Mouse (Mus musculus): ENCODE results near the gene Usp4. TPM values are rescaled to one million over a fixed set of nuclear protein-coding genes. Genes with fewer than 3 reads are reported as not detected.

Usp4 gene
- total and polyA plus RNA-seq, 3 experiments = 85.4 to 128 TPM; not detected in 1

GRCm38 (mm10) chr9:108342301-108342831 is 5.3 kb upstream of the Usp4 start (continued):
- TF ChIP-seq KAT2A (conservative IDR thresholded peaks at IDR 0.05; ENCODE audit: low read depth, low read length) = no peak
- TF ChIP-seq CHD1 (IDR thresholded peaks at IDR 0.05; ENCODE audit: low read depth, low read length) = peak; percentile 92; the same call in 1 of the 2 replicates
- TF ChIP-seq MAFK (IDR thresholded peaks at IDR 0.05; ENCODE audit: borderline replicate concordance, low read depth, low read length) = peak; percentile 56; the same call in 1 of the 2 replicates

- no peaks in the 10 kb centered on the region for H3K27me3 ChIP-seq (ENCODE audit: control insufficient read depth in 1 of 2, insufficient read depth in 2 of 2, low read length in 2 of 2)
- 0 out of 2 replicates have a peak, but pooled peaks have one; percentile 13 for TF ChIP-seq TCF12 (IDR thresholded peaks at IDR 0.05; ENCODE audit: low read depth, low read length)
- no peak for TF ChIP-seq MAFK (IDR thresholded peaks at IDR 0.05; ENCODE audit: borderline replicate concordance, low read depth, low read length)
- TF ChIP-seq BHLHE40 (IDR thresholded peaks at IDR 0.05; ENCODE audit: borderline replicate concordance, low read depth, low read length) = no peak
- peak; percentile 33; the same call in 1 of the 2 replicates for TF ChIP-seq POLR2AphosphoS2 (IDR thresholded peaks at IDR 0.05; ENCODE audit: low read length)
- no peak for TF ChIP-seq UBTF (IDR thresholded peaks at IDR 0.05; ENCODE audit: borderline replicate concordance, insufficient read depth, low read depth, low read length)
- TF ChIP-seq ZMIZ1 (IDR thresholded peaks at IDR 0.05; ENCODE audit: low read depth, low read length) = no peak; the same call in 1 of the 2 replicates
- no peak for TF ChIP-seq TBP (IDR thresholded peaks at IDR 0.05; ENCODE audit: low read depth, low read length)
- no peak for TF ChIP-seq GATA1 (IDR thresholded peaks at IDR 0.05; ENCODE audit: low read depth, low read length)
- no peak for TF ChIP-seq MAZ (IDR thresholded peaks at IDR 0.05; ENCODE audit: low read depth, low read length)
- TF ChIP-seq SIN3A (IDR thresholded peaks at IDR 0.05; ENCODE audit: low read length) = no peak; the same call in 1 of the 2 replicates
- TF ChIP-seq ELF1 (IDR thresholded peaks at IDR 0.05; ENCODE audit: low read depth, low read length) = no peak
- TF ChIP-seq MXI1 (IDR thresholded peaks at IDR 0.05; ENCODE audit: low read depth, low read length) = peak; percentile 9; the same call in 1 of the 2 replicates
- peak; percentile 61 for DNase-seq (ENCODE audit: low read depth, low spot score)
- peaks cover 28% of the 10 kb centered on the region for H3K79me2 ChIP-seq (ENCODE audit: control insufficient read depth, insufficient read depth, low read length, poor library complexity)
- H3K9me3 ChIP-seq (replicated peaks; ENCODE audit: insufficient read depth, low read length) = no peaks in the 10 kb centered on the region
- H3K9ac ChIP-seq (ENCODE audit: control insufficient read depth, low read depth, low read length, poor library complexity, severe bottlenecking) = peak overlapping the region; percentile 53
- peaks cover 24 to 49% of the 10 kb centered on the region in 2 experiments for H3K4me1 ChIP-seq (ENCODE audit: control insufficient read depth in 1 of 2, insufficient read depth in 2 of 2, low read length in 2 of 2)
- peaks cover 0 to 42% of the 10 kb centered on the region in 2 experiments; a peak in 2 of 4 replicates for H3K36me3 ChIP-seq (ENCODE audit: control insufficient read depth in 1 of 2, insufficient read depth in 2 of 2, low read length in 2 of 2)
- H3K4me3 ChIP-seq (ENCODE audit: control insufficient read depth in 1 of 2, insufficient read depth in 1 of 2, low read depth in 2 of 2, low read length in 2 of 2) = peak overlapping the region; percentile 15 to 30
- peak overlapping the region; percentile 98 for H3K27ac ChIP-seq (ENCODE audit: control insufficient read depth, low read depth, low read length)
Measured at GRCm38 (mm10) chr9:108343331-108343730, 4.3 kb upstream of the Usp4 start.

- Histone ChIP-seq H3K4me3 (ENCODE audit: control insufficient read depth in 1 of 2, insufficient read depth in 1 of 2, low read depth in 2 of 2, low read length in 2 of 2) (peak overlapping the region in 1 of 2 experiments; percentile 30; a peak in 3 of 4 replicates), H3K4me1 (ENCODE audit: control insufficient read depth in 1 of 2, insufficient read depth in 2 of 2, low read length in 2 of 2) (peaks cover 21 to 45% of the 10 kb centered on the region in 2 experiments), H3K36me3 (ENCODE audit: control insufficient read depth in 1 of 2, insufficient read depth in 2 of 2, low read length in 2 of 2) (peaks cover 0 to 41% of the 10 kb centered on the region in 2 experiments; a peak in 2 of 4 replicates), H3K9ac (ENCODE audit: control insufficient read depth, low read depth, low read length, poor library complexity, severe bottlenecking) (peak overlapping the region; percentile 53), H3K27ac (ENCODE audit: control insufficient read depth, low read depth, low read length) (peak overlapping the region; percentile 98), H3K27me3 (ENCODE audit: control insufficient read depth in 1 of 2, insufficient read depth in 2 of 2, low read length in 2 of 2) (no peaks in the 10 kb centered on the region), H3K9me3 (replicated peaks; ENCODE audit: insufficient read depth, low read length) (no peaks in the 10 kb centered on the region), H3K79me2 (ENCODE audit: control insufficient read depth, insufficient read depth, low read length, poor library complexity) (peaks cover 33% of the 10 kb centered on the region)
- TF ChIP-seq UBTF (IDR thresholded peaks at IDR 0.05; ENCODE audit: borderline replicate concordance, insufficient read depth, low read depth, low read length) (no peak), CHD2 (IDR thresholded peaks at IDR 0.05; ENCODE audit: low read length) (no peak), TCF12 (IDR thresholded peaks at IDR 0.05; ENCODE audit: low read depth, low read length) (peak; percentile 59; the same call in 1 of the 2 replicates), JUND (IDR thresholded peaks at IDR 0.05; ENCODE audit: low read depth, low read length) (no peak), ZNF384 (IDR thresholded peaks at IDR 0.05; ENCODE audit: low read depth, low read length) (no peak), TBP (IDR thresholded peaks at IDR 0.05; ENCODE audit: low read depth, low read length) (peak; percentile 90), RCOR1 (IDR thresholded peaks at IDR 0.05; ENCODE audit: low read depth, low read length) (no peak), TAL1 (IDR thresholded peaks at IDR 0.05; ENCODE audit: low read length) (peak; percentile 69), POLR2A (IDR thresholded peaks at IDR 0.05; ENCODE audit: control insufficient read depth in 1 of 2, insufficient read depth in 1 of 2, low read depth in 1 of 2, low read length in 2 of 2, poor library complexity in 1 of 2) (0 out of 4 replicates have a peak, but pooled peaks of 1 of the 2 experiments have one; percentile 18), GATA1 (IDR thresholded peaks at IDR 0.05; ENCODE audit: low read depth, low read length) (peak; percentile 69), EP300 (IDR thresholded peaks at IDR 0.05; ENCODE audit: low read depth in 1 of 2, low read length in 2 of 2) (peak; percentile 45 to 50; a peak in 3 of 4 replicates), RAD21 (IDR thresholded peaks at IDR 0.05; ENCODE audit: low read depth, low read length) (no peak), CTCF (IDR thresholded peaks at IDR 0.05 in 2 of 3, conservative IDR thresholded peaks at IDR 0.05 in 1 of 3; ENCODE audit: control insufficient read depth in 1 of 3, insufficient read depth in 1 of 3, low read depth in 2 of 3, low read length in 3 of 3, poor library complexity in 1 of 3, severe bottlenecking in 1 of 3) (no peak), MAZ (IDR thresholded peaks at IDR 0.05; ENCODE audit: low read depth, low read length) (0 out of 2 replicates have a peak, but pooled peaks have one; percentile 6)
- DNase-seq (ENCODE audit: low read depth, low spot score) = peak; percentile 77
Measured at GRCm38 (mm10) chr9:108343835-108344234, 3.8 kb upstream of the Usp4 start.
